Mouse (Mus musculus) sigmoid colon, adult 10 weeks (tissue): Measurements from ENCODE around the gene Grik4. TPM values are rescaled to one million over a fixed set of nuclear protein-coding genes. Genes with fewer than 3 reads are reported as not detected.

Source experiments
- polyA plus RNA-seq: library from polyadenylated mRNA; stranded (reverse); fragments of 350-450 nt; fragmentation: Illumina TruSeq; extraction: RNeasy Lipid Tissue Mini Kit (QIAGEN cat#74804); gene quantifications from one replicate; pipeline ENCODE4 v1.2.3, GENCODE M21; 2014; ENCODE audit warnings: low read depth, low replicate concordance

Grik4 gene
- 0.19 TPM for polyA plus RNA-seq

DNA sequence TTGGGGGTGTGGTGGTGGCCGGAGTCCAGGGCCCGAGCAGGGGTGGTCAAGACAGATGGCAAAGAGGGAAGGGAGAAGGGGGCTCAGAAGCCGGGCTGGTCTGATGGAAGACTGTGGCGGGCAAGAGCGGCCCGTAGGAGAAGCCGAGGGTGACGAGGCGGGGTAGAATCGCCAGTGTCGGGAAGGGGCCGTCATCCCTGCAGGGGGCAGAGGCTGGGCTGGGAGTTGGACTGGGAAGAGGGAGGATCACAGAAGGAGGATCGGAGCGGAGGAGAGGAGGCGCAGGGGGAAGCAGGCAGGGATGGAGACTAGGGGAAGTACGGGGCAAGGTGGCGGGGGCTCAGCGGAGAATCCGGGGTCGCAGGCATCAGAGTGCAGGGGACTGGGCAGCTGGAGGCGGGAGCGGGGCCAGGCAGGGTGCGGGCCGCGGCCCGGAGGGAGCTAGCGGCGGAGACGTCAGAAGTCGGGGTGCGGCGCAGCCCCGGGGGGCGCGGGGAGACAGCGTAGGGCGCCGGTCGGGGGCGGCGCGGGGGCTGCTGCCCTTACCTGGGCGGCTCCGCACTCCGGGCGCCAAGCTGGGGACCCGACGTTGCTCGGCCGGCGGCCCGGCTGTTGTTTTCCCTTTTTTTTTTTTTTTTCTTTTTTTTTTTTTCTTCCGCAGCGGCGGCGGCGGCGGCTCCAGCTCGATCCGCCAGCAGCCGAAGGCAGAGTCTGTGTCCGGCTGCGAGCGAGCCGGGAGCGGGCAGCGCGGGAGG is at the start of gene Grik4:
Gene Grik4 (minus strand): TSS at position 713 of the 755 bp plus-strand sequence.

DNA sequence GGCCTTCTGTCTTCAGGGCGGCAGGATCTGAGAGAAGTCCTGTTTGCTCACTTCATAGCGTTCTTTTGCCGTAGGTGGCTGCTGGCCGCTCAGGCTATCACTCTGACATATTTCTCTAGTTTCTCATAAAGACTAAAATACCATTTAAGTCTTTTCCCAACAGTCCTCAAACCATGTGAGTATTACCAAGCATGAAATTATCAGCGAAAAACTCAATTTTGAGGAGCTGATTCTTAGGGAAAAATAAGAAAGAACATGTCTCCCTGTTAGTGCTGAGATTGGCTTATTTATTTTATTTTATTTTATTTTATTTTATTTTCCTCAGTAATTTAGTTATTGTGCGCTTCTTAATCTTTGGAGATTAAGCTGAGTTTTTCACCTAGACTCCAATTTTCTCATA is 436.6 kb downstream of the Grik4 start, which contains the start of gene Tbcel:
Gene Tbcel (minus strand): TSS at position 101 of the 400 bp plus-strand sequence.

Other genes with a start within 250 kb of the Grik4 start
- gene Arhgef12, start 162.7 kb upstream of the Grik4 start, polyA plus RNA-seq: 29.2 TPM
- 4.5 TPM for gene Tmem136, start 172.1 kb upstream of the Grik4 start, polyA plus RNA-seq